Mouse (Mus musculus) G1E (cell line): ENCODE results near the gene 9530077C05Rik.

ENCODE experiments used
- CTCF ChIP-seq: IDR thresholded peaks from 2 replicates; pipeline ENCODE4 v1.5.1; 2012; ENCODE audit warnings: low read depth, low read length, inconsistent platforms, mixed read lengths
- POLR2AphosphoS5 ChIP-seq: IDR thresholded peaks from 2 replicates; pipeline ENCODE4 v1.6.1; 2012; ENCODE audit warnings: low read depth, low read length, inconsistent platforms; ENCODE audit not compliant: insufficient replicate concordance
- TAL1 ChIP-seq: conservative IDR thresholded peaks from 2 replicates; pipeline ENCODE4 v1.6.1; 2012; ENCODE audit warnings: low read depth, low read length, inconsistent platforms, mixed read lengths

GRCm38 (mm10) chr9:22419877-22420276, 8.6 kb downstream of the 9530077C05Rik start:
- TF ChIP-seq CTCF = no peak
- no peak for TF ChIP-seq TAL1
- no peak for TF ChIP-seq POLR2AphosphoS5
